Mouse (Mus musculus): ENCODE data around the gene Coq5.

- TF ChIP-seq EP300 (IDR thresholded peaks at IDR 0.05; ENCODE audit: low read depth), result no peak
- TF ChIP-seq CTCF (IDR thresholded peaks at IDR 0.05; ENCODE audit: low read depth), result no peak
Measured at GRCm38 (mm10) chr5:115340007-115340406, 60.5 kb downstream of the Coq5 start.

All from liver, postnatal 0 days (tissue).